Mouse (Mus musculus): ENCODE data around the gene Tyrobp.

DNA sequence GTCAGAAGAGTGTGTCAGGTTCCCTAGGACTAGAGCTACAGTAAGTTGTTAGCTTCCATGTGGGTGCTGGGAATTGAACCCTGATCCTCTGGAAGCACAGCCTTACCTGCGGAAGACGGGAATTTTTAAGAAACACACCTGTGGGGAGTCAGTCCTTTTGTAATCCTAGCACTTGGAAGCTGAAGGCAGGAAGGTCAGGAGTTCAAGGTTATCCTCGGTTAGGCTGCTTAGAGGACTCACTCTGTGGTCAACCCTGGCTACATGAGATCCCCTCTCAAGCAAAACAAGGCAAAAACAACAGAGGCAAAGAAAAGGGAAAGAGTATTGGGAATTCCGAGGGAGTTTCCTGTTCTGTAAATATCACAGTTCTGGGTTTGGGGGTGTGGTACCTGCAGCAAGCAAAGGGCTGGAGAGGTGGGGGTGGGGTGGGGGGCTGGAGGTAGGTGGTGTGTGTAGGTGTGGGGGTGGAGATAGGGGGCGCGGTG is 51.3 kb downstream of the Tyrobp start:
- TF ChIP-seq CTCF (conservative IDR thresholded peaks at IDR 0.05; ENCODE audit: insufficient read depth, insufficient read length, low read depth, low read length) (no peak), POLR2A (IDR thresholded peaks at IDR 0.05; ENCODE audit: low read depth, low read length) (no peak)
